Mouse (Mus musculus): ENCODE results near the gene Pld5.
A peak's percentile ranks its signal among the peaks of the same experiment; 100 is the strongest.

Gene Pld5

DNA sequence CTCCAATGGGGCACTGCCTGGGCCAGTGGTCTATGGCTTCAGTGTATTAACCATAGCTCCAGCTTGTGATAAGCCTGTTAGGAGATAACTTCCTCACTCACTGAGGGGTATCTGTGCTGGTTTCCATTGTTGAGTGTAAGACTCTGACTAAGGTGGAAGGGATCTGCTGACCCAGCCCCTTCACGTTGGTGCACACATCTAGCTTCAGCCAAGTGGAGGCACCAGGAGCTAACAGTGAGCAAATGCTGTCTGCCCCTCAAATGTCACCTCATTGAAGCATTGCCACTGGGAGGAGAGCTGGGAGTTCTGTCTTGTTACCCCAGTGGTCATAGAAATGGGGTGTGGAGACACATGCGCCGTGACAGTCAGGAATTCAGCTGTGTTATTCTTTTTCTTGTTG is 336.4 kb downstream of the Pld5 start:
- DNase-seq = no peak

DNA sequence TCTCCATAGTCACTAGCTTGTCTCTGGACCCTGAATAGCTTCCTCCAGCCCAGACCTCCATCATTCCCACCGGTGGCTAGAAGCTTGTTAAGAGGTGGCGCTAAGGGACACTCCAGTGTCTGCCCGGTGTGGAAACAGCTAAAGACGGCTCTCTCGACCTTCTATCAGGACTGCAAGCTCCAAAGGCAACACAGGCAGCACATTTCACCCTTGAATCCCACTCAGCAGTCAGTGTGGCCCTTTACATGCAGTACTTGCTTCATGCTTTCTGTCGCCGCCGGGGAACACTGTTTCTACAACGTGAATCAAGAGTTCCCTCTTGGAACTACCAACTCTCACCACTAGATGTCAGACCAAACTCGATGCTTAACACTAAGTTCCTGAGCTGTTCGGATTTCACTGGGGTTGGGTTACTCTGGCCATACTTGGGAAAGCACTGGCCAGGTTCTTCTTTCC is 338.8 kb downstream of the Pld5 start:
- peak; percentile 79 for DNase-seq

DNA sequence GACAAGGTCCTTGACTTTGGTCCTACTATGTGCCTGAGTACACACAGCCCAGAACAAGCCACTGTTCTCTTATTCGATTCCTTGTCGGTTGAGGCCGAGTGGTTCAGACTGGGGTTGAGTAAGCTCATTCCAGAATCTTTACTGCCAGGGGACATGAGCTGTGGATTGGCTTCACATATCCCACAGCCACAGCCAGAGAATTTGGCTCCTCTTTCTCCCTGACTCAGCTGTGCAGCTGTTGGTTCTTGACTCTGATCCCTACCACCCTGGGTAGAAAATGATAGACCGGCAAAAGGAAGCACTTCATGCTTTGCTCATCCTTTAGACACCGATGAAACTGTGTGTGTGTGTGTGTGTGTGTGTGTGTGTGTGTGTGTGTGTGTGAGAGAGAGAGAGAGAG is 343.7 kb downstream of the Pld5 start:
- no peak for DNase-seq

DNA sequence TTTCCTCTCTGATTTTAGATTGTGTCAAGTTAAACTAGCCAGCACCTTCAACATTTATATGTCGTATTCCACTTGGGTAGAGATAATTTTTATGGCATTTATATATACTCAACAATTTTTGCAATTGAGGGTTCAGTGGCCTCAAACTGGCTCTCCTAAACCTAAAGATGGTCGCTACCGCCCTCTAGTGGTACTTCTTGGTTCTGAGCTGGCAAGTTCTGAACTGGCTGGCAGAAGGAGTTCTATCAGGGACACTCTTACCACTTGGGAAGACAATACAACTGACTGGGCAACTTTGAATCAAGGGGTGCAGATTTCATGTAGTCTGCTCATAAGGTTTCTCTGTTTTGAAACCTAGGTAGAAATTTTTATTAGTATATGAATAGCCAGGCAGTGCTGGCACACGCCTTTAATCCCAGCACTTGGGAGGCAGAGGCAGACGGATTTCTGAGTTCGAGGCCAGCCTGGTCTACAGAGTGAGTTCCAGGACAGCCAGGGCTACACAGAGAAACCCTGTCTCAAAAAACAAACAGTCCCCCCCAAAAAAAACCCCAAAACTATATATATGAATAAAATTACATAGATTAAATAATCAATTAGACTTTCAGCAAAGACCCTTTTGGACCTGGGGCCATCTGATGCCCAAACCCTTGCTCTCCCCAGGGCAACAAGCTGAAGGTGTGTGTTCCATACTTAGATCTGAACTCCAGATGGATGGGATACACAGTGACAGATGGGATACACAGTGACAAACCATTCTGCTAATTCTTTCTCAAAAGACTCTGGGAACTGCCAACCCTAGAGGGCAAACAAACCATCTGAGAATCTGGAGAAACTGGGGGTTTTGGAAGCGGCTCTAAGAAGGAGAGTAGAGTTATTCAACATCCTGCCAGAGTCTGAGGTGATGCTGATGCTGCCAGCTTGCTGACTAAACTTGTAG is 351.0 kb downstream of the Pld5 start:
- DNase-seq = peak; percentile 52

DNA sequence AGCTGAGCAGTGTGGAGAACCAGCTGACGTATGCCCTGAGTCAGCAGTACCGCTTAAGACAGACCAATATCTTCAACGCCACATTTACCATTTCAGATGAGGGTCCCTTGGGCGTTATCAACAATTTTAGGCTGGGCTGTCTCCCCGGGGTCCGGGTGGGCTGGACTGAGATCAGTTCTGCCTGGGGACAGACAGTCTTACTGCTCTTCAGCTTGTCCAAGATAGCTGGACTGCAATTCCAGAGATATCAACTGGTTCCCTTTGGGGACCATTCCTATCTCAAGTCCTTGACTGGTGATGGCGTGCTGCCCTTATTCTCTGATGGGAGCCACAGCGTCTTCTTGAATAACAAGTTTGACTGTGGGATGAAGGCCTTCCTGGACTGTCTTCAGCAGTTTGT is 354.0 kb downstream of the Pld5 start:
- DNase-seq = no peak

DNA sequence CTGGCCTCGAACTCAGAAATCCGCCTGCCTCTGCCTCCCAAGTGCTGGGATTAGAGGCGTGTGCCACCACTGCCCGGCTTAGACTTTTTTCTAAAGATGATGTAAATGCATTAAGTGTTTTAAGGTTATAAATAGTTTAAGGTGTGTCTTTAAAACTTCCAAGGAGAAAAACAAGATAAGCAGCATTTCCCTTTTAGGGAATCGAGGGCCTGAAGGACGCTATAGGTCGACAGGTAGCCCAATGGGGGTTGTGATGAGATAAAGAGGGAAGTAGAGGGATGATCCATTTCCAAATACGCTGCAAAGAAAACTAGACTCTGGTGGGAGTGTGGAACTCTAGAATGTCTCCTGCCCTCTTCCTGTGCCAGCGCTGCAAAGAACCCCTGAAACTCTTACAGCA is 355.1 kb downstream of the Pld5 start, which contains the start of gene Gm38100:
Gene Gm38100 (plus strand): TSS at position 301 of the 400 bp plus-strand sequence.
- DNase-seq = no peak

DNA sequence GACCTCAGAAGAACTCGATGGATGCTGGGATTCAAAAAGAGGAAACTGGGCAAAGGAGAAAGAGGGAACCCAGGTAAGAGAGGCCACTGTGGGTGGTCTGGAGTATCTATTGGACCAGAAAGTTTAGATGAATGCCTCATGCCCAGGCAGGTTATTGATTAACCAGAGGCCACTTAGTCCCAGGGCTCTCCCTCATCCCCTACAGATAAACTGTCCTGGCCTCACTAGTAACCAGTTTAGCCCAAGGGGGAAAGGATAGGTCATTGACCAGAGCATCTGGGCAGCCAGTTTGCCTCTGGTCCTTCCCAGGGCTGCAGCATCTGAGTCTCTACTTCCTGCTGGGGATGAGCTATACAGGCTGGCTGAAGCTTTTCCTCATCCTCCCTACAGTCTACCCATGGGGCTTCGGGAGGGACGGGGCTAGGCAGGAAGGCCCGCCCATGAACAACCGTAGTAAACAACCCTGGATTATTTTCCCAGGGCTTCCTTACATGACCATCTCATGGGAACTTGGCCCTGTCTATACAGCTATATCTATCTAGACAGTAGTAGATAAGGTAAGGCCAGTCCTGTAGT is 361.3 kb downstream of the Pld5 start:
- no peak for DNase-seq

Measured in cerebellum, adult 9-11 months (tissue).